Mouse (Mus musculus) B cell, adult 62 days (primary cell): ENCODE measurements around the gene Mag. TPM values are rescaled to one million over a fixed set of nuclear protein-coding genes. Genes with fewer than 3 reads are reported as not detected.

Experiments used
- total RNA-seq: library from RNA; stranded (reverse); gene quantifications from 4 replicates; pipeline ENCODE4 v1.2.4, GENCODE M21; 2023

Gene Mag
- total RNA-seq: not detected in 4 replicates

DNA sequence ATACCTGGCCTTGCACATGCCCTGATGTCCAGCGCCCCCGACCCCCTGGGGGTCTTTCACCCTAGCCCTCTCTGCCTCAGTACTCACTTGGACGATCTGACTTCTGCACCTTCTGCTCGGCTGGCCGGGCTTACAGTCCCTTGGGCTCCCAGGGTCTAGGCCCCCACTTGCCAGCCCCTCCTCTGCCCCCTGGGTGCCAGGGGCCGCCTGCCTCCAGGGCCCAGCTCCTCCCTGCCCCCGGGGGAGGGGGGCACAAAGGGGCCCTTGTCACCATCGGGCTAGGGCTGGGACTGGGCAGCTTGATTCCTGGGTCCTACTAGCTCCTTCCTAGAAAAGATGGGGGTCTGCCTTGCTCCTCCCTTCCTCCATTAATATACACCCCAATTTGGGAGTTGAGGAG, at the start of gene Mag:
Gene Mag, minus strand, starts transcription at position 142 of the 400 bp plus-strand sequence.

GRCm38 (mm10) chr7:30956756-30957366, 42.2 kb upstream of the Mag start, which contains the start of gene Usf2:
Gene Usf2 (minus strand): TSS chr7:30956803.

DNA sequence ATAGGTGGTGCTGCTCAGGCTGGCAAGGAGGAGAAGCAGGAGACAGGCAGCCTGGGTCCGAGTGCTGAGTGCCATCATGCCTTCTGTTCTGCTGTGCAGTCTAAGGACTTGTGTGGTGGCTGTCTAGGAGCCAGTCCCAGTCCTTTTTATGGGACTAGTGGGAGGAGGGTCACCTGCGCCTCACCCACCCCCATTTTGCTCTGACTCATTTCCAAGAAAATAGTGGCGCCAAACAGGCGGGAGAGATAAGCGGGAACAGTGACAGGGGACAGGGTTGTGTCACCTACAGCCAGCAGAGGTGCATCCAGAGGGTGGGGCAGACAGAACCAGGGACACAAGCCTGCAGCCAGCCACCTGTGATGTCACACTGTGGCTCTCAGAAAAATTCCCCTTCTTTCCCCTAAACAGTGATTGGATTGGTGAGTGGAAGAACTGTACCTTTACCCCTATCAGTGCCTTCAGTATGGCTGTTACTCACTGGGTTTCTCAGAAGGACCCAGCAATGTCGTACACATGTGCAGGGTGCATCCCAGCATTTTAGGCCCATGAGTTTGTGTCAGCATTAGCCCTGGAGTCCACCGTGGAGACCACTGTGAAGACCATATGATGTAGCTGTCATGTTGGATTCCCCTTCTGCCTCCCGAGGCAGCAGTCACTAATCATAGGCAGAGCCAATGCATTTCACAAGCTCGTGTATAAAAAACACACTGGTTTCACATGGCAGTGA, 29.4 kb upstream of the Mag start, which contains the start of gene Hamp:
Gene Hamp, minus strand, starts transcription at position 124 of the 727 bp plus-strand sequence.

GRCm38 (mm10) chr7:30924581-30924980, 9.9 kb upstream of the Mag start, which contains the start of gene Hamp2:
Gene Hamp2 (minus strand): TSS chr7:30924681.

GRCm38 (mm10) chr7:30880176-30880575, 34.5 kb downstream of the Mag start, which contains the start of gene Cd22:
Gene Cd22 (minus strand): TSS chr7:30880342.

DNA sequence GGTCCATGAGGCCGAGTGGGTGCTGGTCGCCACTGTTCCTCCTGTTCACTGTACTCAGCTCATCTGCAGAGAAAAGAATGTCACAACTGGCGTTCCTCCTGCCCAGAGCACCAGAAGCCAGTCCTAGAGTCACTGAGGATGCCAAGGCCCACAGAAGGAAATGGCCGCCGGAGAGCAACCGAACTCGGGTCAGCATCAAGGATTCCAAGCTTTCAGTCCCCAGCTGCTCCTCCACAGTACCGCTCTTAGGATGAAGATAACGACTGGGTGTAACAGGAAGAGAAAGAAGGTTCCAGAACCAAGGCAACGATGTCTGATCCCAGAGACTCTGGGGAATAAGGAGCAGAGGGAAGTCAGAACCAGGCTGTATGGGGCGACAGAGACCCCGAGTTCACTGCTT, 53.2 kb downstream of the Mag start, which contains the start of gene Ffar1:
Gene Ffar1, minus strand, starts transcription at position 101 of the 400 bp plus-strand sequence.

DNA sequence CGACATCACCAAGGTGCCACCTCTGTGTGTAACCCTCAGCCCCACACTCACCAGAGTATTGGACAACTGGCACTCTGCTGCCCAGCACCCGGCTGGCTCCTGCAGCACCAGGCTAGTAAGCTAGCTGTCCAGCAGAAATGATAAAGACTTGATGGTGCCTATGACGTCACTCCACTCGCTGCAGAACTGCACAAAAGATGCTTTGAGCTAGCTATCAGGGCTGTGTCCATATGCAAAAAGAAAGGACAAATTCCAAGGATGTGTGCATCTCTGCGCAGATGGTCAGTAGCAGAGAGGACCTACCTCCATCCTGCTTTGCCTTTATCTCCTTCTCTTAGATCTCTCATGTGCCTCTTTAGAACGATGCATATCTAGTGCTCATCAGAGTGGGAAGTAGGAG, 58.6 kb downstream of the Mag start, which contains the start of gene Ffar3:
Gene Ffar3, minus strand, starts transcription at position 101 of the 400 bp plus-strand sequence.

Other genes with a start within 250 kb of the Mag start
- 56.1 to 64.2 TPM (median 59.9 TPM) in 4 replicates for gene Haus5, start 249.9 kb downstream of the Mag start, total RNA-seq
- not detected in 4 replicates for gene Pmis2, start 243.3 kb downstream of the Mag start, total RNA-seq
- gene 2200002J24Rik, start 215.9 kb downstream of the Mag start, total RNA-seq: not detected in 4 replicates
- 0.85 to 3.1 TPM in 2 of 4 replicates, not detected in the others for gene Atp4a, start 202.7 kb downstream of the Mag start, total RNA-seq
- gene Tmem147, start 185.3 kb downstream of the Mag start, total RNA-seq: 34.4 to 45.7 TPM (median 41.2 TPM) in 4 replicates
- not detected in 4 replicates for gene Gapdhs, start 171.2 kb downstream of the Mag start, total RNA-seq
- 2.3 to 5.4 TPM (median 3.3 TPM) in 4 replicates for gene Sbsn, start 163.4 kb downstream of the Mag start, total RNA-seq
- not detected in 4 replicates for gene Dmkn, start 151.1 kb downstream of the Mag start, total RNA-seq
- gene Krtdap, start 127.0 kb downstream of the Mag start, total RNA-seq: not detected in 4 replicates
- gene Ffar2, start 91.1 kb downstream of the Mag start, total RNA-seq: 13.9 to 20.5 TPM (median 17.6 TPM) in 4 replicates
- 1.0 to 2.0 TPM (median 1.4 TPM) in 4 replicates for gene Ffar3, start 58.7 kb downstream of the Mag start, total RNA-seq
- gene Ffar1, start 53.3 kb downstream of the Mag start, total RNA-seq: 25.4 to 28.3 TPM (median 27.3 TPM) in 4 replicates
- gene Cd22, start 34.5 kb downstream of the Mag start, total RNA-seq: 1,001 to 1,218 TPM (median 1,131 TPM) in 4 replicates
- gene Hamp2, start 9.8 kb upstream of the Mag start, total RNA-seq: not detected in 4 replicates
- gene Hamp, start 29.2 kb upstream of the Mag start, total RNA-seq: not detected in 4 replicates
- gene Usf2, start 41.9 kb upstream of the Mag start, total RNA-seq: 135 to 161 TPM (median 150 TPM) in 4 replicates
- gene Lsr, start 58.6 kb upstream of the Mag start, total RNA-seq: 0.61 to 1.8 TPM (median 1.3 TPM) in 4 replicates
- 0.48 TPM in 1 of 4 replicates, not detected in the others for gene Fam187b, start 58.9 kb upstream of the Mag start, total RNA-seq
- gene Fxyd5, start 127.6 kb upstream of the Mag start, total RNA-seq: 102 to 136 TPM (median 120 TPM) in 4 replicates
- not detected in 4 replicates for gene Fxyd7, start 136.6 kb upstream of the Mag start, total RNA-seq
- gene Fxyd1, start 142.3 kb upstream of the Mag start, total RNA-seq: not detected in 4 replicates
- 0.17 TPM in 1 of 4 replicates, not detected in the others for gene Lgi4, start 144.5 kb upstream of the Mag start, total RNA-seq
- gene Fxyd3, start 161.8 kb upstream of the Mag start, total RNA-seq: not detected in 4 replicates
- 1.1 TPM in 1 of 4 replicates, not detected in the others for gene Hpn, start 200.4 kb upstream of the Mag start, total RNA-seq
- gene Scn1b, start 212.1 kb upstream of the Mag start, total RNA-seq: 0.40 to 1.1 TPM in 2 of 4 replicates, not detected in the others
- gene Gramd1a, start 241.0 kb upstream of the Mag start, total RNA-seq: 217 to 247 TPM (median 231 TPM) in 4 replicates